Mouse (Mus musculus) intestine, embryonic 14.5 days (tissue): Measurements from ENCODE around the gene Bpifa2. TPM values are rescaled to one million over a fixed set of nuclear protein-coding genes. Genes with fewer than 3 reads are reported as not detected.

Experiments used
- ATAC-seq: fragments of 200-750 bp; cut with Nextera tagmentation; replicated peaks from 2 replicates; pipeline ENCODE4 v1.8.0; 2017; ENCODE audit warnings: low read depth, moderate number of reproducible peaks, moderate TSS enrichment, moderate library complexity; ENCODE audit not compliant: low FRiP score, low TSS enrichment
- DNase-seq: peaks from one replicate; pipeline ENCODE4 v3.0.0-alpha.2; 2018; ENCODE audit warnings: low spot score
- H3K27ac ChIP-seq: fragments of 300-500 bp; sonication (generic); 2 replicates; pipeline ENCODE4 v1.5.1; 2014; ENCODE audit warnings: low read depth, mild to moderate bottlenecking, control low read depth
- H3K27me3 ChIP-seq: fragments of 300-500 bp; sonication (generic); replicated peaks from 2 replicates; pipeline ENCODE4 v1.6.1; 2014; ENCODE audit warnings: low read length, control low read depth; ENCODE audit not compliant: control insufficient read depth, insufficient read depth
- H3K36me3 ChIP-seq: fragments of 300-500 bp; sonication (generic); 2 replicates; pipeline ENCODE4 v1.6.1; 2014; ENCODE audit warnings: low read length, control low read depth; ENCODE audit not compliant: control insufficient read depth, insufficient read depth
- H3K4me1 ChIP-seq: fragments of 300-500 bp; sonication (generic); replicated peaks from 2 replicates; pipeline ENCODE4 v1.6.1; 2014; ENCODE audit warnings: low read length, control low read depth, mixed read lengths; ENCODE audit not compliant: control insufficient read depth, insufficient read depth
- H3K4me2 ChIP-seq: fragments of 300-500 bp; sonication (generic); 2 replicates; pipeline ENCODE4 v1.6.1; 2014; ENCODE audit warnings: low read length
- H3K4me3 ChIP-seq: fragments of 300-500 bp; sonication (generic); 2 replicates; pipeline ENCODE4 v1.5.1; 2014; ENCODE audit warnings: low read depth, low read length, control low read depth, mixed read lengths
- H3K9ac ChIP-seq: fragments of 300-500 bp; sonication (generic); 2 replicates; pipeline ENCODE4 v1.6.1; 2014; ENCODE audit warnings: mild to moderate bottlenecking, low read length
- H3K9me3 ChIP-seq: fragments of 300-500 bp; sonication (generic); 2 replicates; pipeline ENCODE4 v1.6.1; 2016; ENCODE audit warnings: low read length, control low read depth; ENCODE audit not compliant: control insufficient read depth
- WGBS: fragments of 180-500 bp; shearing (Covaris S2); extraction: QIAGEN DNeasy Blood & Tissue Kit; methylation state at CpG from one replicate; pipeline ENCODE4 v1.1.7; 2014; 5-methylcytosine and 5-hydroxymethylcytosine counted together
- polyA plus RNA-seq: library from polyadenylated mRNA; unstranded; fragments of >200 nt; fragmentation: Nextera tagmentation; extraction: Ambion mirVana; gene quantifications from 2 replicates; pipeline ENCODE4 v1.2.1, GENCODE M21; 2014

Bpifa2 gene
- polyA plus RNA-seq: not detected in 2 replicates

GRCm38 (mm10) chr2:154007965-154008364 is at the start of gene Bpifa2:
Gene Bpifa2 (plus strand): TSS chr2:154008265.
- ATAC-seq: no peak
- 79% methylated on average over 3 of the region's 3 CpGs for WGBS
- H3K9me3 ChIP-seq: no peaks in the 10 kb centered on the region

GRCm38 (mm10) chr2:153962821-153963331 is 45.2 kb upstream of the Bpifa2 start:
- no peaks in the 10 kb centered on the region for H3K4me1 ChIP-seq
- H3K4me3 ChIP-seq: no peak overlapping the region
- no peaks in the 10 kb centered on the region for H3K36me3 ChIP-seq
- H3K9me3 ChIP-seq: no peaks in the 10 kb centered on the region
- H3K4me2 ChIP-seq: no peak overlapping the region
- WGBS: 68% methylated on average over 4 of the region's 4 CpGs
- H3K27ac ChIP-seq: no peak overlapping the region
- no peaks in the 10 kb centered on the region for H3K27me3 ChIP-seq
- ATAC-seq (no peak), DNase-seq (no peak)
- no peak overlapping the region for H3K9ac ChIP-seq

More at GRCm38 (mm10) chr2:154007965-154008364, at the start of gene Bpifa2:
- DNase-seq: no peak
- Histone ChIP-seq H3K9ac (no peak within 1 kb of the TSS), H3K36me3 (no peaks in the 10 kb centered on the region), H3K4me1 (no peaks in the 10 kb centered on the region), H3K4me2 (no peak within 1 kb of the TSS), H3K4me3 (no peak within 1 kb of the TSS), H3K27me3 (no peaks in the 10 kb centered on the region), H3K27ac (no peak within 1 kb of the TSS)

GRCm38 (mm10) chr2:153963334-153963733 is 44.7 kb upstream of the Bpifa2 start:
- H3K9ac ChIP-seq: no peak overlapping the region
- no peak overlapping the region for H3K4me2 ChIP-seq
- no peaks in the 10 kb centered on the region for H3K4me1 ChIP-seq
- DNase-seq: no peak
- H3K36me3 ChIP-seq: no peaks in the 10 kb centered on the region
- no peak overlapping the region for H3K4me3 ChIP-seq
- WGBS: 84% methylated on average over 1 of the region's 1 CpGs
- ATAC-seq: no peak
- no peak overlapping the region for H3K27ac ChIP-seq
- no peaks in the 10 kb centered on the region for H3K9me3 ChIP-seq
- no peaks in the 10 kb centered on the region for H3K27me3 ChIP-seq

GRCm38 (mm10) chr2:153970221-153970620 is 37.8 kb upstream of the Bpifa2 start:
- ATAC-seq: no peak
- Histone ChIP-seq H3K36me3 (no peaks in the 10 kb centered on the region), H3K4me1 (no peaks in the 10 kb centered on the region), H3K4me3 (no peak overlapping the region), H3K27ac (no peak overlapping the region), H3K4me2 (no peak overlapping the region), H3K9me3 (no peaks in the 10 kb centered on the region), H3K27me3 (no peaks in the 10 kb centered on the region), H3K9ac (no peak overlapping the region)
- 80% methylated on average over 5 of the region's 5 CpGs for WGBS
- DNase-seq: no peak

GRCm38 (mm10) chr2:153974582-153974981 is 33.5 kb upstream of the Bpifa2 start, which contains the start of gene Bpifa6:
Gene Bpifa6 (plus strand): TSS chr2:153974945.
- Histone ChIP-seq H3K9me3 (no peaks in the 10 kb centered on the region), H3K4me2 (no peak within 1 kb of the TSS), H3K4me3 (no peak within 1 kb of the TSS), H3K27ac (no peak within 1 kb of the TSS), H3K36me3 (no peaks in the 10 kb centered on the region), H3K27me3 (no peaks in the 10 kb centered on the region), H3K4me1 (no peaks in the 10 kb centered on the region), H3K9ac (no peak within 1 kb of the TSS)
- WGBS: 68% methylated on average over 5 of the region's 5 CpGs
- no peak for ATAC-seq
- DNase-seq: no peak

GRCm38 (mm10) chr2:153995770-153996169 is 12.3 kb upstream of the Bpifa2 start:
- ATAC-seq: 0 out of 2 replicates have a peak, but pooled peaks have one; percentile 19
- DNase-seq: peak; percentile 92
- no peak overlapping the region for H3K9ac ChIP-seq
- 4% methylated on average over 7 of the region's 7 CpGs for WGBS
- no peaks in the 10 kb centered on the region for H3K9me3 ChIP-seq
- H3K4me3 ChIP-seq: no peak overlapping the region
- no peak overlapping the region for H3K27ac ChIP-seq
- no peak overlapping the region for H3K4me2 ChIP-seq
- no peaks in the 10 kb centered on the region; the same call in 1 of the 2 replicates for H3K4me1 ChIP-seq
- no peaks in the 10 kb centered on the region for H3K27me3 ChIP-seq
- H3K36me3 ChIP-seq: no peaks in the 10 kb centered on the region

- H3K27me3 ChIP-seq: no peaks in the 10 kb centered on the region
- no peaks in the 10 kb centered on the region; the same call in 1 of the 2 replicates for H3K4me1 ChIP-seq
- H3K27ac ChIP-seq: no peak overlapping the region
- no peaks in the 10 kb centered on the region for H3K36me3 ChIP-seq
- H3K9me3 ChIP-seq: no peaks in the 10 kb centered on the region
- H3K9ac ChIP-seq: no peak overlapping the region
- no peak overlapping the region for H3K4me3 ChIP-seq
- 56% methylated on average over 3 of the region's 3 CpGs for WGBS
- H3K4me2 ChIP-seq: no peak overlapping the region
- DNase-seq (no peak), ATAC-seq (no peak)
These were observed 7.6 kb upstream of the Bpifa2 start for GRCm38 (mm10) chr2:154000501-154000900.

- Histone ChIP-seq H3K36me3 (no peaks in the 10 kb centered on the region), H3K9me3 (no peaks in the 10 kb centered on the region), H3K4me1 (no peaks in the 10 kb centered on the region; the same call in 1 of the 2 replicates), H3K27me3 (no peaks in the 10 kb centered on the region), H3K4me2 (no peak overlapping the region), H3K9ac (no peak overlapping the region), H3K27ac (no peak overlapping the region), H3K4me3 (no peak overlapping the region)
- DNase-seq: no peak
- ATAC-seq: no peak
These were observed 7.0 kb upstream of the Bpifa2 start for GRCm38 (mm10) chr2:154001056-154001455.

- Histone ChIP-seq H3K27ac (no peak overlapping the region), H3K36me3 (no peaks in the 10 kb centered on the region), H3K9me3 (no peaks in the 10 kb centered on the region), H3K4me3 (no peak overlapping the region), H3K9ac (no peak overlapping the region), H3K4me2 (no peak overlapping the region), H3K27me3 (no peaks in the 10 kb centered on the region), H3K4me1 (no peaks in the 10 kb centered on the region; the same call in 1 of the 2 replicates)
- no peak for DNase-seq
- WGBS: 63% methylated on average over 1 of the region's 1 CpGs
- no peak for ATAC-seq
These were observed 3.6 kb upstream of the Bpifa2 start for GRCm38 (mm10) chr2:154004456-154004855.
